In genomic region chrX:7421016-7421415, GRCm38 (mm10) we compare ENCODE assay signal across 8 mouse cellular contexts. TPM values are rescaled to one million over a fixed set of nuclear protein-coding genes. Genes with fewer than 3 reads are reported as not detected.
DNase-seq lines count a peak whose midpoint lies in the region; ATAC-seq lines count a peak whose summit lies in the region.

No protein-coding gene starts in this region.

- H3K27ac ChIP-seq in hindbrain, embryonic 16.5 days (ENCODE audit: low read depth, low read length), result no peak overlapping the region

- peak overlapping the region; percentile 33 for H3K4me2 ChIP-seq in hindbrain, embryonic 16.5 days (ENCODE audit: low read length)

- WGBS in hindbrain, embryonic 16.5 days, result 24% methylated on average over 3 of the region's 3 CpGs

- no peaks in the 10 kb centered on the region for H3K36me3 ChIP-seq in hindbrain, embryonic 16.5 days (ENCODE audit: control insufficient read depth, insufficient read depth, low read length)

- H3K4me1 ChIP-seq in hindbrain, embryonic 16.5 days (ENCODE audit: control insufficient read depth, insufficient read depth, low read depth, low read length), result no peaks in the 10 kb centered on the region

- DNase-seq in R1 (ENCODE audit: low read depth, low spot score), result peak; percentile 89
- peak; percentile 63 for DNase-seq in cerebellum, adult 9-10 months
- DNase-seq in frontal cortex, postnatal 36 days (ENCODE audit: low spot score in 2 of 2), result peak; percentile 50 to 73
- peak; percentile 44 to 60 for DNase-seq in layer of hippocampus, postnatal 36 days
- peak; percentile 54 to 75 for DNase-seq in lung, postnatal 4 days
- peak; percentile 71 to 76 for DNase-seq in right cerebral cortex, adult 2 months (ENCODE audit: low spot score in 2 of 2)
- peak; percentile 19 to 36 for DNase-seq in urinary bladder, postnatal 36 days (ENCODE audit: low spot score in 2 of 2)

- no peaks in the 10 kb centered on the region for H3K9me3 ChIP-seq in hindbrain, embryonic 16.5 days (ENCODE audit: control insufficient read depth, low read length)

- no peak overlapping the region for H3K9ac ChIP-seq in hindbrain, embryonic 16.5 days (ENCODE audit: low read depth, low read length)

- ATAC-seq in hindbrain, embryonic 16.5 days, result peak; percentile 74

- H3K4me3 ChIP-seq in hindbrain, embryonic 16.5 days (ENCODE audit: low read length), result no peak overlapping the region

- no peaks in the 10 kb centered on the region for H3K27me3 ChIP-seq in hindbrain, embryonic 16.5 days (replicated peaks; ENCODE audit: control insufficient read depth, insufficient read depth, low read length)

RNA-seq across cellular contexts. Expression of gene Usp27x, which starts 45.4 kb away (rescaled TPM):
- polyA plus RNA-seq in hindbrain, embryonic 16.5 days (2015; fragmentation: Nextera tagmentation; extraction: Ambion mirVana), result 1.6 and 1.9 TPM in 2 replicates
- total RNA-seq in layer of hippocampus, postnatal 36 days (2021), result 10 to 100 TPM; 14.4 to 15.1 TPM

Comparison
In these comparisons a context has a peak if more than half of its experiments do, and no peak if none do; other contexts are left out.
1. DNase-seq: peak in every context shown above with its lines; median percentile 89 in R1; 74 in right cerebral cortex, adult 2 months; 64 in lung, postnatal 4 days; 63 in cerebellum, adult 9-10 months; 62 in frontal cortex, postnatal 36 days; 52 in layer of hippocampus, postnatal 36 days; 28 in urinary bladder, postnatal 36 days.